Mouse (Mus musculus) G1E (cell line): ENCODE data around the gene Ep400. TPM values are rescaled to one million over a fixed set of nuclear protein-coding genes. Genes with fewer than 3 reads are reported as not detected.

Source experiments
- ATAC-seq: 2 replicates; pipeline ENCODE4 v1.8.0; 2016; ENCODE audit warnings: mild to moderate bottlenecking; ENCODE audit not compliant: insufficient number of reproducible peaks, poor library complexity, low FRiP score, severe bottlenecking; ENCODE audit errors: extremely low read depth
- DNase-seq: peaks from one replicate; pipeline ENCODE4 v3.0.0; 2012; ENCODE audit warnings: low spot score
- H3K27me3 ChIP-seq: 2 replicates; pipeline ENCODE4 v1.6.1; 2012; ENCODE audit warnings: mild to moderate bottlenecking, low read length, inconsistent platforms; ENCODE audit not compliant: insufficient read depth
- H3K36me3 ChIP-seq: replicated peaks from 2 replicates; pipeline ENCODE3; 2012; ENCODE audit warnings: mild to moderate bottlenecking, inconsistent platforms
- H3K4me1 ChIP-seq: 2 replicates; pipeline ENCODE4 v1.6.1; 2012; ENCODE audit warnings: low read depth, low read length, inconsistent platforms, mixed read lengths; ENCODE audit not compliant: insufficient read depth
- H3K4me3 ChIP-seq: 2 replicates; pipeline ENCODE4 v1.5.1; 2012; ENCODE audit warnings: low read depth, mild to moderate bottlenecking, inconsistent platforms, low read length, moderate library complexity, mixed read lengths
- H3K9me3 ChIP-seq: replicated peaks from 2 replicates; pipeline ENCODE4 v1.6.1; 2012; ENCODE audit warnings: inconsistent platforms
- CTCF ChIP-seq: IDR thresholded peaks from 2 replicates; pipeline ENCODE4 v1.5.1; 2012; ENCODE audit warnings: low read depth, low read length, inconsistent platforms, mixed read lengths
- GATA1 ChIP-seq: IDR thresholded peaks from 2 replicates; pipeline ENCODE4 v1.6.1; 2012; ENCODE audit warnings: borderline replicate concordance, low read length, inconsistent platforms, mixed read lengths
- GATA2 ChIP-seq: IDR thresholded peaks from 2 replicates; pipeline ENCODE4 v1.6.1; 2012; ENCODE audit warnings: low read depth, low read length, inconsistent platforms, borderline replicate concordance
- POLR2AphosphoS5 ChIP-seq: IDR thresholded peaks from 2 replicates; pipeline ENCODE4 v1.6.1; 2012; ENCODE audit warnings: low read depth, low read length, inconsistent platforms; ENCODE audit not compliant: insufficient replicate concordance
- TAL1 ChIP-seq: conservative IDR thresholded peaks from 2 replicates; pipeline ENCODE4 v1.6.1; 2012; ENCODE audit warnings: low read depth, low read length, inconsistent platforms, mixed read lengths
- polyA plus RNA-seq: library from polyadenylated mRNA; stranded (reverse); fragments of >175 nt; gene quantifications from 2 replicates; pipeline ENCODE4 v1.2.3, GENCODE M21; 2012
- total RNA-seq, 2 experiments: library from RNA; stranded (forward) in 1 of 2; stranded (reverse) in 1 of 2; fragments of 200-1000 nt in 1 of 2; fragments of >200 nt in 1 of 2; fragmentation: Nextera tagmentation in 1 of 2; gene quantifications; 2 replicates each; pipeline ENCODE4 v1.2.3; 2014 to 2017

Gene Ep400
- total RNA-seq (2014; fragmentation: Nextera tagmentation) (162 and 172 TPM in 2 replicates), total RNA-seq (2017) (35.4 and 42.0 TPM in 2 replicates), polyA plus RNA-seq (90.5 and 129 TPM in 2 replicates)

DNA sequence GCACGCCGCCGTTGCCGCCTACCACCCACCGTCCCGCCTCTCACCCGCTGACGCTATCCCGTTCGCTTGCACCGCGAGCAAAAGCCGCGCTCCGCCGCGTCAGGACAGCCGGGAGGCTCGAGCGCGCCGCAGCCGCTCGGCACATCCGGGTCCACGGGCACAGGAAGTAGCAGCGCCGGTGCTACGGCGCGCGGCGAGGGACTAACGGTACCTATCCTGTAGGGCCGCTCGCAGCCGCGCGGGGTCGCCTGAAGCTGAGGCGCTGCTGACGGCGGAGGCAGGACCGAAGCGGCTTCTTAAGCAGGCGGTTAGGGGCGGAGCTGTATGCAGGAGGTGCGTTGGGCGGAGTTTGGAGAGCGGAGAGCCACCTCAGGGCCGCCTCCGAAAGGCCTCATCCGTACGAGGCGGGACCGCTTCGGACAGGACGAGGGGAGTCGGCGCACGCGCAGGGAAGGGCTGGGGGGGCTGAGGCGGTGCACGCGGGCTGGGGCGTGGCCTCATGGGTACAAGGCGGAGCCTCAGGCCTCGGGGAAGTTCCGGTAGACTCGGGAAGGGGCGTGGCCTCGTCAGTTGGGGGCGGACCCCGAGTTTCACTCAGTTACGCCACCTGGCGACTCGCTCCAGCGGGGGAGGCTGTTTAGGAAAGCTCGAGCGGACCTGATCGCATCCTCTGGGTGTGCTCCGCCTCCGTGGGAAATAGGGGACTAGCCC is at the start of gene Ep400:
TSS of gene Ep400 (minus strand) at position 270 of the 711 bp plus-strand sequence.
- Histone ChIP-seq H3K4me1 (peaks cover 69% of the 10 kb centered on the region), H3K27me3 (no peaks in the 10 kb centered on the region), H3K36me3 (peaks cover 58% of the 10 kb centered on the region), H3K9me3 (no peaks in the 10 kb centered on the region), H3K4me3 (peak within 1 kb of the TSS; percentile 93)
- ATAC-seq: peak; percentile 92
- TF ChIP-seq CTCF (no peak), GATA1 (no peak), POLR2AphosphoS5 (0 out of 2 replicates have a peak, but pooled peaks have one; percentile 45)
- DNase-seq: peak; percentile 92

DNA sequence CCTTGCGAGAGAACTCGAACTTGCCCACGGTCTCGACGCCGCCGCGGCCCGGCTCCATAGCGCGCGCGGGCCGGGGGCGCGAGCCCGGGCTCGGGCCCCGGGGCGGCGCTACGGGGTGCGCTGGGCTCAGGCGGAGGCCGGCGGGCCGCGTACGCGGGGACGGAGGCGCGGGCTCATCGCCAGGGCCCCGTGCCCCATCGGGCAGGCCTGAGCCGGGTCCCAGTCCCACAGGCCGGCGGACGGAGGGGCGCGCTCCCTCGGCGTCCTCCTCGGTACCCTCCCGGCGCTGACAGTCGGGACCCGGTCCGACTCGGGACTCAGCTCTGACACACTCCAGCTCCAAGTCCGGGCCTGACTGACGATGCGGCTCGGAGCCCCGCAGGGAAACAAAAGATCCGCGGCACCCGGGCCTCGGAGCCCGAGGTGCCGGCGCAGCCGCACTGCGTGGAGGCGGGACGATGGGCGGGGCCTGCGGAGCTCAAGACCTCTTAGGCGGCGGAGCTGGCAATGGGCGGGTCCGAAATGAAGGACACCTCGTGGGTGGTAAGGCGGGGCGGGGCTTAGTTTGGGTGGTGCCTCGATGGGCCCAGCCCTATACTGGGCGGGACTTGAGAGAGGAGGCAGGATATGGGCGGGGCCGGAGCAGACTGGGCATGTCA is 39.3 kb upstream of the Ep400 start, which contains the start of gene Ulk1:
TSS of gene Ulk1 (minus strand) at position 431 of the 659 bp plus-strand sequence.
- DNase-seq (peak; percentile 95), ATAC-seq (peak; percentile 96)
- no peak for TF ChIP-seq POLR2AphosphoS5
- TF ChIP-seq TAL1: no peak
- no peak for TF ChIP-seq CTCF
- TF ChIP-seq GATA2: no peak
- peak within 1 kb of the TSS; percentile 96 for H3K4me3 ChIP-seq
- peaks cover 32% of the 10 kb centered on the region for H3K36me3 ChIP-seq
- peaks cover 61% of the 10 kb centered on the region for H3K4me1 ChIP-seq
- no peaks in the 10 kb centered on the region for H3K27me3 ChIP-seq
- H3K9me3 ChIP-seq: no peaks in the 10 kb centered on the region

DNA sequence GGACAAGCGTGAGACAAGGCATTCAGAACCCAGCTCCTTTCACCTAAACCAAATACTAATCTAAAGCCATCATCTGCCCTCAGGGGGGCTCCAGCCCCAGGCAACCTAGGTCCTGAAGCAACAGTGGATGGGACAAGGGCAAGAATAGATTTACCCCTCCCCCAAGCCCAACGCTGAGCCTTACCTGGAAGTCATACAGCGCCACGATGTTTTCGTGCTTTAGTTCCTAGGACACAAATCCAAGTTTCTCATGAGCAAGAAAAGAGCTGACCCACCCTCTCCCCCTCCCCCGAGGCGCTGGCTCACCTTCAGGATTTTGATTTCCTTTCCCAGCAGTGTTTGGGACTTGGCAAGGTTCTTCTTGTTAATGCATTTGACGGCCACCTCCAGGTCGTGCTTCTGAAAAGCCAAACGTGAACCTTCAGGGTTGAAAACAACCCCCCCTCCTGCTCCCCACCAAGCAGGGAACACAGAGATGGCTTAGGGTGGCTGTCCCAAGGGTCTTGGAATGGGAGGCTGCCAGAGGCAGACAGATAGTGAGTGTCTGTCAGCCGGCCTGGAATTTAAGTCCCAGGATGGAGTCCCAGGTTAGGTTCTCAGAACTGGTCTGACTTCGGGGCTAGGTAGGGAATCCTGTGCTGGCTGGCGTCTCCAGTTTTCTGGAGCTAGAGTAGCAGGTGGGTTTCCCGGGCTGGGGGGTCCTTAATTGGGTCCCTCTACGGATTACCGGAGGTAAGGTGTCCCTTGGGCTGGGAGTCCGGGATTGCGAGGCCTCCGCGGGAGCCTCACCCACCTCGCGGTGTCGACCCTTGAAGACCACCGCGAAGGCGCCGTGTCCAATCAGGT is 38.5 kb upstream of the Ep400 start:
- peaks cover 64% of the 10 kb centered on the region for H3K4me1 ChIP-seq
- peak; percentile 19 for DNase-seq

DNA sequence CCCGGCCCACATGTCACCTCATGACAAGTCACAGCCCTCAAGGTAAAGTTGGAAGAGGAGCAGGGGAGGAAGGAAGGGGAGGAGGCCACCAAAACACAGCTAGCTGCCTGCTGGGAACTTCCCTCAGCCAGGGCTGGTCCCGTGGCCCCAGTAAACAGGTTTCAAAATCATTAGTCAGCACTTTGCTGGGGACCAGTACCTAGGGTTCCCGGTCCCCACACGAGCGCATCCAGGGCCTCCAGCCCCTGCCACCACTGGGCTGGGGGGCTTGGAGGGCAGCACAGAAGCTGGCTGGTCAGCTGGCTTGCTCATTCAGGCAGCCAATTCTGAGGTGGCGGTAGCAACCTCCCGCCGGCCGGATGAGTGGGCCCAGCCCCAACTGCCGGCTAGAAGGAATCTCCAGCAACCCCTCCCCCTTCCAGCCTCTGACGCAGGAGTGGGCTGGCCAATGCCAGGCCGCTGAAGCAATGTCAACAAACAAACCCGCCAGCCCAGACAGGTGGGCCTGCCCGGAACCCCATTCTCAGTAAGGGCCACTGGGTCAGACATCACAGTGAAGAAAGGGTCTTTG is 37.6 kb upstream of the Ep400 start:
- Histone ChIP-seq H3K4me3 (peak overlapping the region; percentile 96), H3K4me1 (peaks cover 72% of the 10 kb centered on the region), H3K36me3 (peaks cover 40% of the 10 kb centered on the region), H3K27me3 (no peaks in the 10 kb centered on the region), H3K9me3 (no peaks in the 10 kb centered on the region)
- DNase-seq: peak; percentile 82
- peak; percentile 38 for ATAC-seq
- TF ChIP-seq CTCF (no peak), POLR2AphosphoS5 (no peak), GATA1 (no peak), GATA2 (no peak), TAL1 (no peak)

More for the DNA sequence above, 38.5 kb upstream of the Ep400 start:
- TF ChIP-seq TAL1: no peak
- no peak for TF ChIP-seq POLR2AphosphoS5
- TF ChIP-seq GATA2: no peak
- Histone ChIP-seq H3K36me3 (peaks cover 36% of the 10 kb centered on the region), H3K4me3 (peak overlapping the region; percentile 96), H3K27me3 (no peaks in the 10 kb centered on the region), H3K9me3 (no peaks in the 10 kb centered on the region)
- no peak for ATAC-seq

DNA sequence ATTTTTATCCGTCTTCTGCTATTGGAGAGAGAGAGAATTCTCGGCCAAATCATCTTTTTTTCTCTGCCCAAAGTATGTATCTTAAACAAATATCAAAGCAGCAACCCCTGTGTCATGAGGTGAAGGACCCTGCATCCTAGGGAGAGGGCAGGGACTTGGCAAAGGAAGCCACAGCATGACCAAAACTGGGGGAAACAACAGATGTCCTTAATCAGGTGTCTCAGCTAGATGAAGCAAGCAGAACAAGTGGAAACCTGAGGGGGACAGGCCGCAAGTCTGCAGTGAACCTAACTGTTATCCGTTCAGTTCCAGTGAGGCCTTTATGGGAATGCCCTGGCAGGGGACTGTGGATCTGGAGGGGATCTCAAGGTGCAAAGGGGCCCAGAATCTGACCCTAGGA is 36.9 kb upstream of the Ep400 start:
- Histone ChIP-seq H3K4me1 (peaks cover 79% of the 10 kb centered on the region), H3K36me3 (peaks cover 41% of the 10 kb centered on the region), H3K9me3 (no peaks in the 10 kb centered on the region), H3K4me3 (peak overlapping the region; percentile 96), H3K27me3 (no peaks in the 10 kb centered on the region)
- TF ChIP-seq GATA1 (no peak), CTCF (no peak), GATA2 (no peak), POLR2AphosphoS5 (no peak), TAL1 (no peak)
- DNase-seq: no peak
- ATAC-seq: no peak

DNA sequence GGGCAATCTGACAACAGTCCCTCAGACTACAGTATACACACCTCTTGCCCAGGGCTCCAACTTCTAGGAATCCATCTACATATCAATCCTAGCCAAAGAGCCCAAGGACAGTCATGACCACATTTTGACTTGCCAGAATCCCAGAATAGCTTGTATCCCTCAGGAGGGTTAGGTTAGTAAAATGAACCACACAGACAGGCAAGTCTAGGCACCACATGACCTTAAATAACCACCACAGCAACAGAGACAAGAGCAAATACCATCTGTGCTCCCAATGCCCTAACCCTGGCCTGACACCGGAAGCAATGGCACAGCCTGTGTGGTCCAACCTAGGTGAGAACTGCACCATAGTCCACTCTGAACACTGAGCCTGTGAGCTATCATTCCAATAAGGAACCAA is 36.2 kb upstream of the Ep400 start:
- peaks cover 49% of the 10 kb centered on the region for H3K36me3 ChIP-seq
- no peaks in the 10 kb centered on the region for H3K27me3 ChIP-seq
- H3K4me3 ChIP-seq: no peak overlapping the region; the same call in 1 of the 2 replicates
- no peak for ATAC-seq
- H3K4me1 ChIP-seq: peaks cover 82% of the 10 kb centered on the region
- H3K9me3 ChIP-seq: no peaks in the 10 kb centered on the region
- DNase-seq: no peak
- TF ChIP-seq GATA2 (no peak), CTCF (no peak), POLR2AphosphoS5 (no peak), GATA1 (no peak), TAL1 (no peak)
